Mouse (Mus musculus) CD8-positive naive resting alpha-beta T cell, adult 2 months (primary cell): ENCODE measurements around the gene Map3k20.

Source experiments
- DNase-seq, 2 experiments: peaks; one replicate each; pipeline ENCODE4 v3.0.0; 2022; ENCODE audit warnings: low read depth in 2 of 2, low spot score in 2 of 2

Map3k20 gene

GRCm38 (mm10) chr2:72280524-72280923 is 4.9 kb upstream of the Map3k20 start:
- no peak for DNase-seq

- peak; percentile 72 to 80 for DNase-seq
Observed at GRCm38 (mm10) chr2:72281971-72282370, 3.5 kb upstream of the Map3k20 start.

- DNase-seq: peak; percentile 22 to 30
Observed at GRCm38 (mm10) chr2:72282733-72283132, 2.7 kb upstream of the Map3k20 start.

GRCm38 (mm10) chr2:72284689-72285088 is 748 bp upstream of the Map3k20 start:
- DNase-seq: no peak

- DNase-seq: no peak
Observed at GRCm38 (mm10) chr2:72285888-72286661, 638 bp downstream of the Map3k20 start.

GRCm38 (mm10) chr2:72287142-72287541 is 1.7 kb downstream of the Map3k20 start:
- DNase-seq: no peak

- no peak for DNase-seq
Observed at GRCm38 (mm10) chr2:72288932-72289534, 3.6 kb downstream of the Map3k20 start.

GRCm38 (mm10) chr2:72291103-72291502 is 5.7 kb downstream of the Map3k20 start:
- DNase-seq: no peak

GRCm38 (mm10) chr2:72292573-72292972 is 7.1 kb downstream of the Map3k20 start:
- DNase-seq: no peak

GRCm38 (mm10) chr2:72294994-72295393 is 9.6 kb downstream of the Map3k20 start:
- no peak for DNase-seq

- DNase-seq: no peak
Observed at GRCm38 (mm10) chr2:72296984-72297715, 11.7 kb downstream of the Map3k20 start.

- no peak for DNase-seq
Observed at GRCm38 (mm10) chr2:72297716-72298082, 12.3 kb downstream of the Map3k20 start.

GRCm38 (mm10) chr2:72298406-72298805 is 13.0 kb downstream of the Map3k20 start:
- no peak for DNase-seq

- DNase-seq: no peak
Observed at GRCm38 (mm10) chr2:72301194-72301916, 15.9 kb downstream of the Map3k20 start.

- no peak for DNase-seq
Observed at GRCm38 (mm10) chr2:72305738-72306137, 20.3 kb downstream of the Map3k20 start.

- DNase-seq: no peak
Observed at GRCm38 (mm10) chr2:72308351-72308750, 22.9 kb downstream of the Map3k20 start.

GRCm38 (mm10) chr2:72308981-72309380 is 23.5 kb downstream of the Map3k20 start:
- no peak for DNase-seq

- no peak for DNase-seq
Observed at GRCm38 (mm10) chr2:72311486-72311885, 26.0 kb downstream of the Map3k20 start.

- DNase-seq: no peak
Observed at GRCm38 (mm10) chr2:72313312-72313711, 27.9 kb downstream of the Map3k20 start.

GRCm38 (mm10) chr2:72318421-72318820 is 33.0 kb downstream of the Map3k20 start:
- DNase-seq: no peak

- no peak for DNase-seq
Observed at GRCm38 (mm10) chr2:72319028-72319798, 33.8 kb downstream of the Map3k20 start.
